Mouse (Mus musculus) pancreas, adult 10 weeks (tissue): ENCODE results near the gene Atf7ip. TPM values are rescaled to one million over a fixed set of nuclear protein-coding genes. Genes with fewer than 3 reads are reported as not detected.

ENCODE experiments used
- polyA plus RNA-seq: library from polyadenylated mRNA; stranded (reverse); fragments of 350-450 nt; fragmentation: Illumina TruSeq; extraction: RNeasy Lipid Tissue Mini Kit (QIAGEN cat#74804); gene quantifications from one replicate; pipeline ENCODE4 v1.2.3, GENCODE M21; 2015; ENCODE audit warnings: low read depth, low replicate concordance; ENCODE audit not compliant: insufficient read depth

Gene Atf7ip
- 4.9 TPM for polyA plus RNA-seq

DNA sequence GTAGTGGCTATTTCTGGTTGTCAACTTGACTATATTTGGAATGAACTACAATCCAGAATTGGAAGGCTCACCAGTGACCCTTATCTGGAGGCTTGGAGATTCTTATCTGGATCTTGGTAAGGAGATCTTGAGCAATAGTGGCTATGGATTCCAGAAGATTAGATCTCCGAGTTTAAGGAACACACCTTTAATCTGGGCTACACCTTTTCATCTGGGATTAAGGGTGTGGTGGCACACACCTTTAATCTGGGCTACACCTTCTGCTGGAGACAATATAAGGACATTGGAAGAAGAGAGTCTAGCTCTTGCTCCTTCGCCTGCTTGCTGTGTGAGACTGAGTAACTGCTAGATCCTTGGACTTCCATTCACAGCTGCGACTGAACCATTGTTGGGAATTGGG is at the start of gene Atf7ip:
Gene Atf7ip, plus strand, starts transcription at position 301 of the 400 bp plus-strand sequence.

Other genes starting within 250 kb of the Atf7ip start
- not detected for gene Gm8994, start 178.6 kb upstream of the Atf7ip start, polyA plus RNA-seq
- gene E330021D16Rik, start 90.6 kb upstream of the Atf7ip start, polyA plus RNA-seq, result not detected
- 2.7 TPM for gene Plbd1, start 155.8 kb downstream of the Atf7ip start, polyA plus RNA-seq